Mouse (Mus musculus) midbrain, embryonic 12.5 days (tissue): ENCODE measurements around the gene Npb. TPM values are rescaled to one million over a fixed set of nuclear protein-coding genes. Genes with fewer than 3 reads are reported as not detected.
"Not testable (repeated sequence)": the region's sequence is repeated elsewhere in the genome, so short reads cannot be mapped to it uniquely, and the experiment has no call there.

Source experiments
- ATAC-seq: fragments of 200-750 bp; cut with Nextera tagmentation; 2 replicates; pipeline ENCODE4 v1.8.0; 2017; ENCODE audit warnings: low read depth, moderate TSS enrichment, moderate library complexity; ENCODE audit not compliant: low FRiP score
- H3K27ac ChIP-seq: fragments of 300-500 bp; sonication (generic); replicated peaks from 2 replicates; pipeline ENCODE4 v1.5.1; 2016; ENCODE audit warnings: mild to moderate bottlenecking
- H3K27me3 ChIP-seq: fragments of 300-500 bp; sonication (generic); 2 replicates; pipeline ENCODE4 v1.6.1; 2016; ENCODE audit warnings: mild to moderate bottlenecking
- H3K36me3 ChIP-seq: fragments of 300-500 bp; sonication (generic); 2 replicates; pipeline ENCODE4 v1.6.1; 2016
- H3K4me1 ChIP-seq: fragments of 300-500 bp; sonication (generic); 2 replicates; pipeline ENCODE4 v1.6.1; 2016
- H3K4me2 ChIP-seq: fragments of 300-500 bp; sonication (generic); replicated peaks from 2 replicates; pipeline ENCODE4 v1.6.1; 2016; ENCODE audit warnings: mild to moderate bottlenecking, moderate library complexity
- H3K4me3 ChIP-seq: fragments of 300-500 bp; sonication (generic); 2 replicates; pipeline ENCODE4 v1.5.1; 2016; ENCODE audit warnings: mild to moderate bottlenecking
- H3K9ac ChIP-seq: fragments of 300-500 bp; sonication (generic); replicated peaks from 2 replicates; pipeline ENCODE4 v1.6.1; 2016; ENCODE audit warnings: mild to moderate bottlenecking, moderate library complexity
- H3K9me3 ChIP-seq: fragments of 300-500 bp; sonication (generic); 2 replicates; pipeline ENCODE4 v1.6.1; 2016; ENCODE audit warnings: mild to moderate bottlenecking
- WGBS: fragments of 180-500 bp; shearing (Covaris S2); methylation state at CpG from one replicate; pipeline ENCODE4 v1.1.7; 2016; 5-methylcytosine and 5-hydroxymethylcytosine counted together
- polyA plus RNA-seq: library from polyadenylated mRNA; unstranded; fragments of >200 nt; fragmentation: Nextera tagmentation; extraction: Ambion mirVana; gene quantifications from 2 replicates; pipeline ENCODE4 v1.2.1, GENCODE M21; 2016

The Npb gene
- polyA plus RNA-seq, 1 experiment from 2014 or later = 0.98 TPM

- peak within 1 kb of the TSS; percentile 92 for H3K4me3 ChIP-seq
- peaks cover 33% of the 10 kb centered on the region for H3K4me1 ChIP-seq
- peak within 1 kb of the TSS; percentile 92 for H3K4me2 ChIP-seq
- 4% methylated on average over 67 of the region's 75 CpGs for WGBS
- H3K9me3 ChIP-seq = peaks cover 4% of the 10 kb centered on the region; the same call in 1 of the 2 replicates
- H3K36me3 ChIP-seq = peaks cover 58% of the 10 kb centered on the region
- peak within 1 kb of the TSS; percentile 97 for H3K9ac ChIP-seq
- no peaks in the 10 kb centered on the region for H3K27me3 ChIP-seq
- peak; percentile 72 for ATAC-seq
- peak within 1 kb of the TSS; percentile 93 for H3K27ac ChIP-seq
Measured at GRCm38 (mm10) chr11:120581490-120582267, 26.6 kb upstream of the Npb start, which contains the start of gene Arhgdia. Gene Arhgdia (minus strand): TSS chr11:120581624.

GRCm38 (mm10) chr11:120582268-120582981 is 25.9 kb upstream of the Npb start:
- peaks cover 4% of the 10 kb centered on the region; the same call in 1 of the 2 replicates for H3K9me3 ChIP-seq
- peaks cover 62% of the 10 kb centered on the region for H3K36me3 ChIP-seq
- H3K4me1 ChIP-seq = peaks cover 33% of the 10 kb centered on the region
- no peaks in the 10 kb centered on the region for H3K27me3 ChIP-seq
- 74% methylated on average over 8 of the region's 8 CpGs for WGBS
- H3K9ac ChIP-seq = peak overlapping the region; percentile 97
- H3K27ac ChIP-seq = peak overlapping the region; percentile 93
- peak overlapping the region; percentile 92 for H3K4me3 ChIP-seq
- peak overlapping the region; percentile 92 for H3K4me2 ChIP-seq
- 0 out of 2 replicates have a peak, but pooled peaks have one; percentile 2 for ATAC-seq

GRCm38 (mm10) chr11:120582982-120583293 is 25.3 kb upstream of the Npb start:
- H3K4me3 ChIP-seq, H3K9ac ChIP-seq, H3K27ac ChIP-seq, ATAC-seq, H3K9me3 ChIP-seq, H3K27me3 ChIP-seq, H3K4me2 ChIP-seq: not testable (repeated sequence)
- 92% methylated on average over 2 of the region's 2 CpGs for WGBS
- H3K4me1 ChIP-seq = peaks cover 33% of the 10 kb centered on the region
- H3K36me3 ChIP-seq = peaks cover 62% of the 10 kb centered on the region

GRCm38 (mm10) chr11:120583937-120584336 is 24.3 kb upstream of the Npb start:
- Histone ChIP-seq H3K27me3 (no peaks in the 10 kb centered on the region), H3K4me3 (no peak overlapping the region), H3K9me3 (peaks cover 4% of the 10 kb centered on the region; the same call in 1 of the 2 replicates), H3K4me2 (no peak overlapping the region), H3K36me3 (peaks cover 62% of the 10 kb centered on the region), H3K27ac (no peak overlapping the region), H3K9ac (no peak overlapping the region), H3K4me1 (peaks cover 27% of the 10 kb centered on the region)
- ATAC-seq = no peak
- 97% methylated on average over 1 of the region's 1 CpGs for WGBS

- no peak for ATAC-seq
- Histone ChIP-seq H3K27me3 (no peaks in the 10 kb centered on the region), H3K27ac (no peak overlapping the region), H3K9me3 (peaks cover 4% of the 10 kb centered on the region; the same call in 1 of the 2 replicates), H3K9ac (no peak overlapping the region), H3K4me1 (0 out of 2 replicates have a peak, but pooled peaks cover 1% of the 10 kb centered on the region), H3K36me3 (peaks cover 96% of the 10 kb centered on the region), H3K4me2 (no peak overlapping the region), H3K4me3 (no peak overlapping the region)
- 95% methylated on average over 6 of the region's 6 CpGs for WGBS
Measured at GRCm38 (mm10) chr11:120588531-120588930, 19.7 kb upstream of the Npb start.

GRCm38 (mm10) chr11:120597240-120598235 is 10.7 kb upstream of the Npb start:
- no peaks in the 10 kb centered on the region for H3K9me3 ChIP-seq
- peak overlapping the region; percentile 100 for H3K9ac ChIP-seq
- peak overlapping the region; percentile 86 for H3K27ac ChIP-seq
- peaks cover 62% of the 10 kb centered on the region for H3K36me3 ChIP-seq
- H3K4me2 ChIP-seq = peak overlapping the region; percentile 99
- H3K4me3 ChIP-seq = peak overlapping the region; percentile 100
- ATAC-seq = peak; percentile 67; the same call in 1 of the 2 replicates
- peaks cover 30% of the 10 kb centered on the region for H3K4me1 ChIP-seq
- no peaks in the 10 kb centered on the region for H3K27me3 ChIP-seq
- 5% methylated on average over 89 of the region's 99 CpGs for whole genome bisulfite sequencing

- Histone ChIP-seq H3K9ac (peak within 1 kb of the TSS; percentile 100), H3K4me2 (peak within 1 kb of the TSS; percentile 99), H3K27ac (peak within 1 kb of the TSS; percentile 86), H3K27me3 (no peaks in the 10 kb centered on the region), H3K9me3 (no peaks in the 10 kb centered on the region), H3K36me3 (peaks cover 62% of the 10 kb centered on the region), H3K4me3 (peak within 1 kb of the TSS; percentile 100), H3K4me1 (peaks cover 30% of the 10 kb centered on the region)
- WGBS = under 1% methylated on average over 87 of the region's 88 CpGs
- ATAC-seq = peak; percentile 97
Measured at GRCm38 (mm10) chr11:120598283-120598989, 9.8 kb upstream of the Npb start, which contains the start of the genes Alyref and Anapc11. Gene Alyref (minus strand): TSS chr11:120598365. Gene Anapc11 (plus strand): TSS chr11:120598421.

- Histone ChIP-seq H3K4me3 (peak overlapping the region; percentile 100), H3K27ac (peak overlapping the region; percentile 86), H3K4me1 (peaks cover 28% of the 10 kb centered on the region), H3K36me3 (peaks cover 62% of the 10 kb centered on the region), H3K27me3 (no peaks in the 10 kb centered on the region), H3K9ac (peak overlapping the region; percentile 100), H3K4me2 (peak overlapping the region; percentile 99), H3K9me3 (no peaks in the 10 kb centered on the region)
- 52% methylated on average over 17 of the region's 17 CpGs for WGBS
- ATAC-seq = no peak; the same call in 1 of the 2 replicates
Measured at GRCm38 (mm10) chr11:120598990-120599549, 9.2 kb upstream of the Npb start.

GRCm38 (mm10) chr11:120600716-120601115 is 7.6 kb upstream of the Npb start:
- Histone ChIP-seq H3K9ac (no peak overlapping the region), H3K9me3 (no peaks in the 10 kb centered on the region), H3K27ac (no peak overlapping the region), H3K4me1 (peaks cover 28% of the 10 kb centered on the region), H3K36me3 (peaks cover 64% of the 10 kb centered on the region), H3K4me2 (no peak overlapping the region), H3K4me3 (no peak overlapping the region), H3K27me3 (no peaks in the 10 kb centered on the region)
- 96% methylated on average over 3 of the region's 3 CpGs for WGBS
- no peak for ATAC-seq

- H3K36me3 ChIP-seq = peaks cover 64% of the 10 kb centered on the region
- H3K27ac ChIP-seq = no peak overlapping the region
- H3K4me1 ChIP-seq = peaks cover 21% of the 10 kb centered on the region
- 84% methylated on average over 2 of the region's 2 CpGs for WGBS
- no peak overlapping the region for H3K4me3 ChIP-seq
- ATAC-seq = no peak
- H3K27me3 ChIP-seq = peaks cover 23% of the 10 kb centered on the region
- H3K9ac ChIP-seq = no peak overlapping the region
- no peaks in the 10 kb centered on the region for H3K9me3 ChIP-seq
- no peak overlapping the region for H3K4me2 ChIP-seq
Measured at GRCm38 (mm10) chr11:120603545-120603944, 4.7 kb upstream of the Npb start.
